Mouse (Mus musculus) ES-E14 (cell line): ENCODE data around the gene Tbc1d10b.

ENCODE experiments used
- CHD2 ChIP-seq: IDR thresholded peaks from 2 replicates; pipeline ENCODE4 v1.6.1; 2014; ENCODE audit warnings: mild to moderate bottlenecking, low read depth, low read length, inconsistent platforms
- HCFC1 ChIP-seq: IDR thresholded peaks from 2 replicates; pipeline ENCODE4 v1.6.1; 2012; ENCODE audit warnings: low read length, inconsistent platforms, borderline replicate concordance; ENCODE audit not compliant: insufficient read depth
- MAFK ChIP-seq: IDR thresholded peaks from 2 replicates; pipeline ENCODE4 v1.6.1; 2014; ENCODE audit warnings: mild to moderate bottlenecking, low read depth, low read length, inconsistent platforms; ENCODE audit not compliant: insufficient read depth
- ZNF384 ChIP-seq: IDR thresholded peaks from 2 replicates; pipeline ENCODE4 v1.6.1; 2012; ENCODE audit warnings: low read depth, low read length, inconsistent platforms

- no peak for TF ChIP-seq HCFC1
- TF ChIP-seq ZNF384 = no peak
- no peak for TF ChIP-seq CHD2
- TF ChIP-seq MAFK = no peak
Measured at GRCm38 (mm10) chr7:127223106-127223505, 14.8 kb upstream of the Tbc1d10b start.
